Mouse (Mus musculus) lung, embryonic 16.5 days (tissue): ENCODE results near the gene Rsf1. TPM values are rescaled to one million over a fixed set of nuclear protein-coding genes. Genes with fewer than 3 reads are reported as not detected.

Source experiments
- ATAC-seq: fragments of 200-750 bp; cut with Nextera tagmentation; 2 replicates; pipeline ENCODE4 v1.8.0; 2017; ENCODE audit warnings: low read depth, mild to moderate bottlenecking, moderate library complexity
- H3K27ac ChIP-seq: fragments of 300-500 bp; sonication (generic); 2 replicates; pipeline ENCODE4 v1.5.1; 2014; ENCODE audit warnings: mild to moderate bottlenecking, control low read depth, low read length
- H3K27me3 ChIP-seq: fragments of 300-500 bp; sonication (generic); 2 replicates; pipeline ENCODE4 v1.6.1; 2014; ENCODE audit warnings: low read depth, low read length, mixed read lengths; ENCODE audit not compliant: control insufficient read depth, insufficient read depth
- H3K36me3 ChIP-seq: fragments of 300-500 bp; sonication (generic); 2 replicates; pipeline ENCODE4 v1.6.1; 2014; ENCODE audit warnings: low read length; ENCODE audit not compliant: control insufficient read depth, insufficient read depth
- H3K4me1 ChIP-seq: fragments of 300-500 bp; sonication (generic); replicated peaks from 2 replicates; pipeline ENCODE4 v1.6.1; 2014; ENCODE audit warnings: low read length, mixed read lengths; ENCODE audit not compliant: control insufficient read depth, insufficient read depth
- H3K4me2 ChIP-seq: fragments of 300-500 bp; sonication (generic); 2 replicates; pipeline ENCODE4 v1.6.1; 2014; ENCODE audit warnings: low read depth, low read length, control low read depth
- H3K4me3 ChIP-seq: fragments of 300-500 bp; sonication (generic); 2 replicates; pipeline ENCODE4 v1.5.1; 2014; ENCODE audit warnings: mild to moderate bottlenecking, low read length, control low read depth
- H3K9ac ChIP-seq: fragments of 300-500 bp; sonication (generic); 2 replicates; pipeline ENCODE4 v1.6.1; 2014; ENCODE audit warnings: low read length, control low read depth
- H3K9me3 ChIP-seq: fragments of 300-500 bp; sonication (generic); 2 replicates; pipeline ENCODE4 v1.6.1; 2016; ENCODE audit warnings: low read length; ENCODE audit not compliant: control insufficient read depth
- WGBS: fragments of 180-500 bp; shearing (Covaris S2); extraction: QIAGEN DNeasy Blood & Tissue Kit; methylation state at CpG from one replicate; pipeline ENCODE4 v1.1.7; 2014; 5-methylcytosine and 5-hydroxymethylcytosine counted together
- polyA plus RNA-seq: library from polyadenylated mRNA; unstranded; fragments of >200 nt; fragmentation: Nextera tagmentation; extraction: Ambion mirVana; gene quantifications from 2 replicates; pipeline ENCODE4 v1.2.1, GENCODE M21; 2015

Rsf1 gene
- polyA plus RNA-seq, 1 experiment from 2014 or later: 18.6 TPM

DNA sequence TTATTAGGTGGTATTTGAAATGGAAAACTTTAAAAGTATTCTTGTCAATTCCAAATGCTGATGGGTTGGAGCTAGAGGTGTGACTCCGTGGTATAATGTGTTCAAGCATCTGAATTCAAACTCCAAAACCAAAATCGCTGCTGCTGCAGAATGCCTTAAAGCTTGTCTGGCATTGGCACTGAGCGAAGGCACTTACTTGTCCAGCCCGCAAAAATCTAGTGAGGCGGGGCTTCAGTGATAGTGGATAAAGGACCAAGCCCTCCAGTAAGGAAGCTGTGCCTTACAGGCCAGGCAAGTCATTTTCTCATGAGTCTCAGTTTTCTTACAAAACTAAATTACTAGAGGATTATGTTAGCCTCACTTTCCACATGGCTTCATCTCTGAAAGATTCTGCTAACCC, 128.1 kb downstream of the Rsf1 start:
- Histone ChIP-seq H3K9me3 (no peaks in the 10 kb centered on the region), H3K4me2 (no peak overlapping the region), H3K27ac (no peak overlapping the region), H3K9ac (no peak overlapping the region), H3K4me3 (no peak overlapping the region), H3K27me3 (no peaks in the 10 kb centered on the region), H3K36me3 (peaks cover 4% of the 10 kb centered on the region; the same call in 1 of the 2 replicates), H3K4me1 (no peaks in the 10 kb centered on the region)
- WGBS: 82% methylated on average over 5 of the region's 5 CpGs
- no peak for ATAC-seq

DNA sequence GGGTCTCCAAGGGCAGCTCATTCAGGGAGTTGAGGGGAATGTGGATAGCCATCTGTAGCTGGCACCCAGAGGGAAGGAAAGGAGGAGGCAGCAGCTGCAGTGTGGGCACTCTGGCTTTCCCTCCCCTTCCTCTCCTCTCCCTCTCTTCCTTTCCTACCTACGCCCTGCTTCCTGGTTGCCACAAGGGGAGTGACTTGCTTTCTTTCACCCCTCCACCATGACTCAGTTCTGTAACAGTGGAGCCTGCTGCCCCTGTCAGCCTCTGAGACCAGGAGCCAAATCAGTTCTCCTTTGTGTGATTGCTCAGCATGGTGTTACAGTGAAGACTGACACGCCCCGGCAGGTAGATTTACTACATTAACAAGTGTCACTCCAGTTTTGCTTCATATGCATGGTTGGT, 129.5 kb downstream of the Rsf1 start:
- Histone ChIP-seq H3K27me3 (no peaks in the 10 kb centered on the region), H3K4me2 (no peak overlapping the region), H3K36me3 (peaks cover 11% of the 10 kb centered on the region), H3K4me1 (no peaks in the 10 kb centered on the region), H3K9ac (no peak overlapping the region), H3K9me3 (no peaks in the 10 kb centered on the region), H3K4me3 (no peak overlapping the region), H3K27ac (no peak overlapping the region)
- no peak for ATAC-seq
- WGBS: 88% methylated on average over 3 of the region's 3 CpGs

DNA sequence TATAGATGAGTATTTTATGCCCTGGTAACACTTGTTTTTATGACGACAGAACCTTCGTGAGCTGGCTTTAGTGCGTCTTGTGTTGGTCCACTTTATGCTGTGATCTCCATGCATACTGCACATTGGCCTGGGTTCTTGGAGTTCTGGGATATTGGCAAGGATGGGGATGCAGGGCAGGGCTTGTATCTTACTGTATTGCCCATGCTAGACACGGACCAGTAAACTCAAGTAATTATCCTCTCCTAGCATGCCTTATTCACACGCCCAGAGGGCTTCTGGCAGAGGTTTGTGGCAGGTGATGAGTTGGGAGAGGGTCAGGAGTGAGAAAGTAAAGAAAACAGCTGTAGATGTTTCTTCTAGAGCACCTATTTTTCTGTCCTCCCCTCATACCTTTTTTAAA, 135.0 kb downstream of the Rsf1 start:
- H3K27me3 ChIP-seq: no peaks in the 10 kb centered on the region
- no peak overlapping the region for H3K4me2 ChIP-seq
- H3K27ac ChIP-seq: no peak overlapping the region
- peaks cover 35% of the 10 kb centered on the region for H3K36me3 ChIP-seq
- no peak overlapping the region for H3K4me3 ChIP-seq
- no peaks in the 10 kb centered on the region for H3K4me1 ChIP-seq
- H3K9ac ChIP-seq: no peak overlapping the region
- ATAC-seq: no peak
- no peaks in the 10 kb centered on the region for H3K9me3 ChIP-seq
- 94% methylated on average over 5 of the region's 5 CpGs for WGBS

DNA sequence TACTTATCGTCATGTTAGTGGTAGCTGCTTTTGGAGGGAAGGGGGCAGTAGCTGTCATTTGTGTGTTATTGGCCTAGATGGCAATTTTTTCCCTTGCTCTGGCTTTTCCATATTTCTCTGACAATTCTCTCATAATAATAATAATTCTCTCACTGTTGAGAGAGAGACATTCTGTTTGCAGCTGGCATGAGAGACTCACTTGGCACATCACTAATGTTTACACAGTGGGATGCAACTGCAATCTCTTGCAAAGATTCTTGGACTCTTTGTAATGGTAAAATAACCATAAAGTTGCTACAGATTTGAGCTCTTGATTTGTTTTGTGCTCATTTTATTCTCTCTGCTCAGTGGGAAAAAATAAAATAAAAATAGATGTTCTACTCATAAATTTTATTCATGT, 137.6 kb downstream of the Rsf1 start:
- H3K9ac ChIP-seq: no peak overlapping the region
- H3K36me3 ChIP-seq: peaks cover 39% of the 10 kb centered on the region
- H3K4me1 ChIP-seq: no peaks in the 10 kb centered on the region
- H3K4me2 ChIP-seq: no peak overlapping the region
- H3K4me3 ChIP-seq: no peak overlapping the region
- H3K9me3 ChIP-seq: no peaks in the 10 kb centered on the region
- H3K27ac ChIP-seq: no peak overlapping the region
- no peak for ATAC-seq
- H3K27me3 ChIP-seq: no peaks in the 10 kb centered on the region
- 92% methylated on average over 1 of the region's 1 CpGs for WGBS

DNA sequence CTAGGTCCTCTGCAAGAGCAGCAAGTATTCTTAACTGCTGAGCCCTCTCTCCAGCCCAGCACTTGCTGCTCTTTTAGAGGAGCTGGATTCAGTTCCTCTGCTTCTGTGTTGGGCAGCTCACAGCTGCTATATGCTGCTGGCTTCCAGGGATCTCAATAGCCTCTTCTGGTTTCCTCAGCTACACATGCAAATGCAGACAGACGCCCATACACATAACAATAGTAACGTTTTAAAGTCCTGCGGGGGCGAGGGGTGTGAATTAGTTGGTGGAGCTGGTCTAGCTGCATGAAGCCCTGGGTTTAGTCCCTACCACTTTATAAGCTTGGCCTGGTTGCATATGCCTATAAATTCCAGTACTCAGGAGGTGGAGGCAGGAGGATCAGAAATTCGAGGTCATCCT, 139.4 kb downstream of the Rsf1 start:
- Histone ChIP-seq H3K4me1 (no peaks in the 10 kb centered on the region), H3K27ac (no peak overlapping the region), H3K9me3 (no peaks in the 10 kb centered on the region), H3K4me2 (no peak overlapping the region), H3K27me3 (no peaks in the 10 kb centered on the region), H3K4me3 (no peak overlapping the region), H3K36me3 (peaks cover 29% of the 10 kb centered on the region), H3K9ac (no peak overlapping the region)
- 80% methylated on average over 5 of the region's 5 CpGs for WGBS
- no peak for ATAC-seq

DNA sequence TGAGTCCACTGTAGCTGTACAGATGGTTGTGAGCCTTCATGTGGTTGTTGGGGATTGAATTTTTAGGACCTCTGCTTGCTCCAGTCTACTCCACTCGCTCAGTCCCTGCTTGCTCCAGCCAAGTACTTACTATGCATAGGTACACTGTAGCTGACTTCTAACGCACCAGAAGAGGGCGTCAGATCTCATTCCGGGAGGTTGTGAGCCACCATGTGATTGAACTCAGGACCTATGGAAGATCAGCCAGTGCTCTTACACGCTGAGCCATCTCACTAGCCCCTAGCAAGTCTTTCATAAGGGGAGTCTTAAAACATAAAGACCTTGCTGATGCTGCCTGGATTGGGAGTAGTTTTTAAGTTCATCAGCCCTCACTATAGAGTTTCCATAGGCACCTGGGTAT, 140.4 kb downstream of the Rsf1 start:
- no peak for ATAC-seq
- 78% methylated on average over 5 of the region's 5 CpGs for WGBS
- H3K4me3 ChIP-seq: no peak overlapping the region
- no peaks in the 10 kb centered on the region for H3K27me3 ChIP-seq
- H3K9ac ChIP-seq: no peak overlapping the region
- no peaks in the 10 kb centered on the region for H3K9me3 ChIP-seq
- H3K4me2 ChIP-seq: no peak overlapping the region
- H3K36me3 ChIP-seq: peaks cover 20% of the 10 kb centered on the region
- H3K4me1 ChIP-seq: no peaks in the 10 kb centered on the region
- H3K27ac ChIP-seq: no peak overlapping the region

DNA sequence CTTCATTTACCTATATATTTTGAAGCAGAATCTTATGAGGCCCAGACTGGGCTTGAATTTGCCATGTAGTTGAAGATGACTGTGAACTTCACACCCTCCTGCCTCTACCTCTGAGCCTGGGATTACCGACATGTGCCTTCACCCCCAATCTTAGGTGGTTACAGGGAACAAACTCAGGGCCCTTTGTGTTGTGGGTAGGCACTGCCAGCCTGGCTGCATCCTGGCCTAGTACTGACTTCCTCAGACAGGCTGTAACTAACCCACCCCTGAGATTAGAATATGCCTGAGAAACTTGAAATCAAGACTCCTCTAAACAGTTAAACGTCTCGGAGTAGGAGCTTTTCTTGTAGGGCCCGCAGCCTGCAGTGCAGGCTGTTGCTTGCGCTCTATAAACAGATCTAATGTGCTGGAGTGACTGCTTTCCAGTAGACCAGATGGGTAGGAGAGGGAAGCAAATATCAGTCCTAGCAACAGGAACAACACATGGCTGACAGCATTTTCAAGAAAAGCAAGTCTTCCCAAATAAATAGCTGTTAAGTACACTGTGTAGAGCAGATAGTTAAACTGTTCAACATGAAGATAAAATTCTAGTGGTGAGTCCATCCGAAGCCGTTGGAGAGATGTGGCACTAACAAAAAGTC, 142.7 kb downstream of the Rsf1 start:
- no peaks in the 10 kb centered on the region for H3K27me3 ChIP-seq
- peaks cover 12% of the 10 kb centered on the region for H3K36me3 ChIP-seq
- no peak overlapping the region for H3K4me3 ChIP-seq
- H3K4me2 ChIP-seq: no peak overlapping the region
- no peak for ATAC-seq
- no peaks in the 10 kb centered on the region for H3K9me3 ChIP-seq
- H3K27ac ChIP-seq: no peak overlapping the region
- WGBS: 86% methylated on average over 7 of the region's 7 CpGs
- H3K9ac ChIP-seq: no peak overlapping the region
- no peaks in the 10 kb centered on the region for H3K4me1 ChIP-seq

DNA sequence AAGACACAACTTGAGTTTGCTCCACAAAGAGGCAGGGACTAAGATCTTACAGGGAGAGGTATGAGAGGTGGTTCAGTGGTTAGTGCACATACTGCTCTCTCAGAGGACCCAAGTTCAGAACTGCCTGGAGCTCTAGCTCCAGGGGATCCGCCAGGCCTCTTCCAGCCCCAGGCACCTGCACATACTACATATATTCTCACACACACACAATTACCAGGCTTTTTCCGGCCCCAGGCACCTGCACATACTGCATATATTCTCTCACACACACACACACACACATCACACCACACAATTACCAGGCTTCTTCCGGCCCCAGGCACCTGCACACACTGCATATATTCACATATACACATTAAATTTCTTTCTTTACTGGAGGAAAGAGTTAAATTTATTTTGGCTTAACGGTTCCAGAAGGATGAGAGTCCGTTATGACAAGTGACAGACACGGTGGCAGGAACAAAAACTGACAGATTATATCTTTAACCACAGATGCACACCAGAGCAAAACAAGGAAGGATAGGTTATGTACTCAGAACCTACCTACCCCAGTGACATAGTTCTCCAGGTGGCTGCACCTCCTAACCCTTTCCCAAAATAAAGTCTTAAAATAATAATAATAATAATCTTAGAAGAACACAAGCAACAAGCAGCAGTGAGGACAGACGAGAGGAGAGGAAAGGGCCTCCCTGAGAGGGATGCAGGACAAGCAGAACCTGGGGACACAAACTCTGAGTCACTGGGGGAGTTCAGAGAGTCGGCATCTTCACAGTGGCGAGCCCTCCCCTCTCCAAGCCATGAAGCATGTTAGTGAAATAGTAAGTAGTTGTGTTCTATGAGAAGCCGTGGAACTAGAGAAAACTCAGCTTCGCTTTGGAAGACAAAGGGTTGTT, 144.2 kb downstream of the Rsf1 start:
- H3K4me1 ChIP-seq: no peaks in the 10 kb centered on the region
- H3K27ac ChIP-seq: no peak overlapping the region
- no peak; the same call in 1 of the 2 replicates for ATAC-seq
- H3K27me3 ChIP-seq: no peaks in the 10 kb centered on the region
- H3K4me3 ChIP-seq: no peak overlapping the region
- 77% methylated on average over 11 of the region's 11 CpGs for WGBS
- H3K4me2 ChIP-seq: no peak overlapping the region
- peaks cover 6% of the 10 kb centered on the region; the same call in 1 of the 2 replicates for H3K36me3 ChIP-seq
- H3K9ac ChIP-seq: no peak overlapping the region
- H3K9me3 ChIP-seq: no peaks in the 10 kb centered on the region

DNA sequence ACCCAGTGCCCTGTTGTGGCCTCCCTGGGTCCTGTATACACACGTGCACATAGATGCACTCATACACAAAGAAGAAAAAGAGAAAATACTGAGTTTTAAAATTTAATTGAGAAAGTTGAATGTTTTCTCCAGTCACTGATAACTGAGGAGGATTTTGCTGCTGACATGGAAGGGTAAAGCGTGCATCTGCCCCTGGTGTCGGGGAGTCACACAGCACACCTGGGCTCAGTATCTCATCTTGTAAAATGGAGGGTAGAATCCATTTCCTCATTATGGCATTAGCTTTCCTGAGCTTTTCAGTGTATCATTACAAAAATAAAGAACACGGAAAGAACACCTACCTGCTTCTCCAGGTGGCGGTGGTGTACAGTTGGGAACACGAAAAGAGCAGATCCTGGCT, 145.7 kb downstream of the Rsf1 start:
- WGBS: 90% methylated on average over 6 of the region's 6 CpGs

More for the DNA sequence above, 145.7 kb downstream of the Rsf1 start:
- Histone ChIP-seq H3K36me3 (peaks cover 4% of the 10 kb centered on the region; the same call in 1 of the 2 replicates), H3K9me3 (no peaks in the 10 kb centered on the region), H3K4me2 (no peak overlapping the region), H3K4me3 (no peak overlapping the region), H3K9ac (no peak overlapping the region), H3K27me3 (no peaks in the 10 kb centered on the region), H3K4me1 (no peaks in the 10 kb centered on the region), H3K27ac (no peak overlapping the region)
- ATAC-seq: no peak
